Mouse (Mus musculus): Measurements from ENCODE around the gene Prkar2b. TPM values are rescaled to one million over a fixed set of nuclear protein-coding genes. Genes with fewer than 3 reads are reported as not detected.

The Prkar2b gene
- total and polyA plus RNA-seq, 3 experiments = 2.5 to 6.1 (median 2.9) TPM

GRCm38 (mm10) chr12:32054476-32055166 lies 6.5 kb downstream of the Prkar2b start:
- Histone ChIP-seq H3K4me2 (ENCODE audit: insufficient read depth, low read depth, poor library complexity, severe bottlenecking) (no peak overlapping the region), H3K4me1 (ENCODE audit: control insufficient read depth in 1 of 2, insufficient read depth in 2 of 2) (peaks cover 5 to 12% of the 10 kb centered on the region in 2 experiments), H3K27me3 (replicated peaks) (peaks cover 1% of the 10 kb centered on the region), H3K4me3 (replicated peaks in 1 of 3; ENCODE audit: low read depth in 2 of 3, low read length in 2 of 3, poor library complexity in 1 of 3) (no peak overlapping the region), H3K9me3 (replicated peaks; ENCODE audit: low read length) (no peaks in the 10 kb centered on the region), H3K36me3 (replicated peaks in 1 of 2; ENCODE audit: control insufficient read depth in 1 of 2, insufficient read depth in 1 of 2, low read length in 1 of 2) (no peaks in the 10 kb centered on the region), H3K9ac (ENCODE audit: insufficient read depth, low read depth) (no peak overlapping the region), H3K79me2 (replicated peaks; ENCODE audit: control insufficient read depth, extremely low read depth, insufficient read depth, poor library complexity, severe bottlenecking) (no peaks in the 10 kb centered on the region), H3K27ac (ENCODE audit: insufficient read depth, low read depth) (no peak overlapping the region)
- DNase-seq (ENCODE audit: extremely low read depth) = no peak
- TF ChIP-seq ETS1 (conservative IDR thresholded peaks at IDR 0.05; ENCODE audit: low read depth, low read length) (no peak), MXI1 (IDR thresholded peaks at IDR 0.05; ENCODE audit: low read depth, low read length) (no peak), IRF4 (IDR thresholded peaks at IDR 0.05; ENCODE audit: low read depth, low read length) (no peak), BHLHE40 (IDR thresholded peaks at IDR 0.05; ENCODE audit: low read depth, low read length) (no peak), UBTF (IDR thresholded peaks at IDR 0.05; ENCODE audit: low read depth, low read length) (no peak), CHD2 (IDR thresholded peaks at IDR 0.05; ENCODE audit: low read length) (no peak), PAX5 (IDR thresholded peaks at IDR 0.05; ENCODE audit: low read length) (no peak), TBP (conservative IDR thresholded peaks at IDR 0.05; ENCODE audit: low read depth, low read length) (no peak), NRF1 (IDR thresholded peaks at IDR 0.05; ENCODE audit: low read depth, low read length) (no peak), MYC (IDR thresholded peaks at IDR 0.05; ENCODE audit: low read depth, low read length) (no peak), MEF2A (IDR thresholded peaks at IDR 0.05; ENCODE audit: borderline replicate concordance, low read depth, low read length) (no peak), MAFK (IDR thresholded peaks at IDR 0.05; ENCODE audit: insufficient replicate concordance, low read length) (no peak)
- in situ Hi-C loops (cut with MboI; ENCODE audit: low pct_ligation_motif_present, low pct_unique_long_range_greater_than_20kb, low sequenced_read_pairs) (loop anchor here (10.0 kb wide), 1 partner anchor 70 kb away; no protein-coding TSS in a partner anchor), dilution Hi-C loops (cut with MboI; ENCODE audit: extremely low pct_ligation_motif_present, extremely low pct_unique_long_range_greater_than_20kb, low sequenced_read_pairs) (no loop called here)

GRCm38 (mm10) chr12:32053637-32054366 lies 7.3 kb downstream of the Prkar2b start:
- in situ Hi-C loops (cut with MboI; ENCODE audit: low pct_ligation_motif_present, low pct_unique_long_range_greater_than_20kb, low sequenced_read_pairs) = loop anchor here (10.0 kb wide), 1 partner anchor 69 kb away; no protein-coding TSS in a partner anchor
- dilution Hi-C loops (cut with MboI; ENCODE audit: extremely low pct_ligation_motif_present, extremely low pct_unique_long_range_greater_than_20kb, low sequenced_read_pairs) = no loop called here
- Histone ChIP-seq H3K4me1 (ENCODE audit: control insufficient read depth in 1 of 2, insufficient read depth in 2 of 2) (peaks cover 3 to 12% of the 10 kb centered on the region in 2 experiments; a peak in 3 of 4 replicates), H3K27ac (ENCODE audit: insufficient read depth, low read depth) (no peak overlapping the region), H3K9me3 (replicated peaks; ENCODE audit: low read length) (no peaks in the 10 kb centered on the region), H3K79me2 (replicated peaks; ENCODE audit: control insufficient read depth, extremely low read depth, insufficient read depth, poor library complexity, severe bottlenecking) (no peaks in the 10 kb centered on the region), H3K9ac (ENCODE audit: insufficient read depth, low read depth) (no peak overlapping the region), H3K27me3 (replicated peaks) (no peaks in the 10 kb centered on the region), H3K4me3 (replicated peaks in 1 of 3; ENCODE audit: low read depth in 2 of 3, low read length in 2 of 3, poor library complexity in 1 of 3) (no peak overlapping the region), H3K36me3 (replicated peaks in 1 of 2; ENCODE audit: control insufficient read depth in 1 of 2, insufficient read depth in 1 of 2, low read length in 1 of 2) (no peaks in the 10 kb centered on the region), H3K4me2 (ENCODE audit: insufficient read depth, low read depth, poor library complexity, severe bottlenecking) (no peak overlapping the region)
- no peak for DNase-seq (ENCODE audit: extremely low read depth)
- TF ChIP-seq ZC3H11A (IDR thresholded peaks at IDR 0.05; ENCODE audit: low read depth, low read length) (no peak), EP300 (IDR thresholded peaks at IDR 0.05; ENCODE audit: low read length) (no peak)
